ENCODE assay signal across 11 mouse cellular contexts in the genomic region with DNA sequence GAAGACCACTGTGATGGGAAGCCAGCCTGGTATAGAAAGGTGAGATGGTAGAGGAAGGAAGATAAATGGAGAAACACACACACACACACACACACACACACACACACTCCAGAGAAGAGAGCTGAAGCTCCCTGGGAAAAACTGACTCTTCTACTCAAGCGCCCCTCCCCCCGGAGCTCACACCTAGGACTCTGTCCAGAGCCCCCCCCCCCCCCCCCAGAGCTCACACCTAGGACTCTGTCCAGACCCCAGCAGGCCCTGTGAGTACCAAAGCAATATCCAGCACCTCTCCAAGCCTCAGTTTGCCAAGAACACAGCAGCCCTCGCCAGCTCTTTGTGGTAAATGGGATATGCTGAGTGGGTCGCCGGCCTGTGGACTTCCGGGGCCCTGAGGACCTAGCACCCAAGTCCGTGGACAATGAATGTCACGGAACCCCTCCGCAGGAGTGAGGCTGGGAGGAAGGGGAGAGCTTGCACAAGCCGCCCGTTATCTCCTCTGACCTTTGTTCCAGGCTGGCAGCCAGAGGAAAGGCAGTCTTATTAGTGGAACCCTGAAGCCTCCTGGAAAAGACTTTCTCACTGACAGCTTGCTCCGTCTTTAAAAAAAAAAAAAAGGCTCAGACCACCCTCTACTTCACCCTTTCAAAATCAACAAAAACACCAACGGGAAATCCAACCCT. TPM values are rescaled to one million over a fixed set of nuclear protein-coding genes. Genes with fewer than 3 reads are reported as not detected.
DNase-seq lines count a peak whose midpoint lies in the region; ATAC-seq and TF ChIP-seq lines count a peak whose summit lies in the region.
"Had no signal": no experiment of that assay in that cellular context is flagged by ENCODE, and none has a peak within 500 bp of the region (broad histone marks: within the 10 kb centered on the region; RNA-seq: fewer than 3 reads in every experiment).

No protein-coding gene starts in this region.

- no peaks in the 10 kb centered on the region for H3K9me3 ChIP-seq in midbrain, embryonic 10.5 days (replicated peaks)
- H3K9me3 ChIP-seq in limb, embryonic 10.5 days (replicated peaks): no peaks in the 10 kb centered on the region

- H3K4me1 ChIP-seq in midbrain, embryonic 10.5 days: peaks cover 96% of the 10 kb centered on the region
- H3K4me1 ChIP-seq in limb, embryonic 10.5 days: peaks cover 91% of the 10 kb centered on the region

- WGBS in midbrain, embryonic 10.5 days: 73% methylated on average over 13 of the region's 13 CpGs
- WGBS in limb, embryonic 10.5 days: 73% methylated on average over 13 of the region's 13 CpGs

- H3K4me3 ChIP-seq in midbrain, embryonic 10.5 days: peak overlapping the region; percentile 82; the same call in 1 of the 2 replicates
- H3K4me3 ChIP-seq in limb, embryonic 10.5 days: no peak overlapping the region

- no peaks in the 10 kb centered on the region for H3K27me3 ChIP-seq in midbrain, embryonic 10.5 days (ENCODE audit: low read depth, poor library complexity, severe bottlenecking)
- H3K27me3 ChIP-seq in limb, embryonic 10.5 days (ENCODE audit: low read depth, poor library complexity, severe bottlenecking): peaks cover 21% of the 10 kb centered on the region

- peak overlapping the region; percentile 69; the same call in 1 of the 2 replicates for H3K27ac ChIP-seq in midbrain, embryonic 10.5 days (replicated peaks)
- H3K27ac ChIP-seq in limb, embryonic 10.5 days: no peak overlapping the region
- H3K27ac ChIP-seq: macrophage had no signal

- peaks cover 38% of the 10 kb centered on the region for H3K36me3 ChIP-seq in midbrain, embryonic 10.5 days
- H3K36me3 ChIP-seq in limb, embryonic 10.5 days: peaks cover 5% of the 10 kb centered on the region; the same call in 1 of the 2 replicates

- no peak for TF ChIP-seq POLR2A in brain, embryonic 14.5 days (IDR thresholded peaks at IDR 0.05; ENCODE audit: borderline replicate concordance, extremely low read depth, insufficient read depth, insufficient read length, poor library complexity, severe bottlenecking)

- TF ChIP-seq CTCF in brain, embryonic 14.5 days (IDR thresholded peaks at IDR 0.05; ENCODE audit: borderline replicate concordance, extremely low read depth, insufficient read depth, insufficient read length): no peak

- DNase-seq in cerebellum, postnatal 10 days: peak; percentile 53 to 66
- DNase-seq in brain, embryonic 14.5 days (ENCODE audit: low read depth): peak; percentile 53
- peak; percentile 38 to 60 for DNase-seq in heart, postnatal 14 days
- DNase-seq in midbrain, embryonic 10.5 days (ENCODE audit: low spot score): no peak
- no peak for DNase-seq in gastrocnemius, postnatal 10 days
- no peak for DNase-seq in limb, embryonic 10.5 days (ENCODE audit: low spot score)
- no peak for DNase-seq in layer of hippocampus, postnatal 25 days (ENCODE audit: extremely low spot score in 1 of 2, low spot score in 1 of 2)
- DNase-seq: kidney, adult 9 months; right cerebral cortex, adult 18-20 months had no signal

- intact Hi-C loops in heart, postnatal 14 days (cut with DNase I): loop anchor here (5.0 kb wide), 1 partner anchor 33 kb away; no protein-coding TSS in a partner anchor

- no peak for ATAC-seq in cerebellum, adult (ENCODE audit: insufficient number of reproducible peaks, low FRiP score, low TSS enrichment)

RNA-seq across cellular contexts. Expression of gene Ccdc85c, which starts 4.8 kb away (rescaled TPM):
- 34.0 and 48.9 TPM in 2 replicates for polyA plus RNA-seq in brain, embryonic 14.5 days (2012; rRNA removed)
- 10 to 100 TPM; 33.2 to 35.2 TPM for total RNA-seq in heart, postnatal 14 days (2021)
- 12.1 and 15.5 TPM in 2 replicates for polyA plus RNA-seq in midbrain, embryonic 10.5 days (2016; fragmentation: Nextera tagmentation; extraction: Ambion mirVana)
- total RNA-seq in gastrocnemius, postnatal 10 days (2021): 1 to 10 TPM; 5.0 to 5.1 TPM
- polyA plus RNA-seq in limb, embryonic 10.5 days (2016; fragmentation: Nextera tagmentation; extraction: Ambion mirVana): 5.4 and 6.2 TPM in 2 replicates
- total RNA-seq in layer of hippocampus, postnatal 25 days (2021): 10 to 100 TPM; 66.6 to 71.3 TPM

RNA-seq across cellular contexts. Expression of gene Hhipl1, which starts 35.7 kb away (rescaled TPM):
- 3.9 and 4.3 TPM in 2 replicates for polyA plus RNA-seq in brain, embryonic 14.5 days (2012; rRNA removed)
- total RNA-seq in heart, postnatal 14 days (2021): 1 to 10 TPM; 1.7 TPM
- polyA plus RNA-seq in midbrain, embryonic 10.5 days (2016; fragmentation: Nextera tagmentation; extraction: Ambion mirVana): 3.7 and 5.1 TPM in 2 replicates
- total RNA-seq in gastrocnemius, postnatal 10 days (2021): under 1 TPM; 0.38 to 0.54 TPM
- 0.06 and 0.21 TPM in 2 replicates for polyA plus RNA-seq in limb, embryonic 10.5 days (2016; fragmentation: Nextera tagmentation; extraction: Ambion mirVana)
- 1 to 10 TPM; 5.0 to 5.1 TPM for total RNA-seq in layer of hippocampus, postnatal 25 days (2021)
- polyA plus RNA-seq: macrophage had no signal

Comparison
In these comparisons a context has a peak if more than half of its experiments do, and no peak if none do; other contexts are left out.
1. DNase-seq: peak in cerebellum, postnatal 10 days (2 of 2), brain, embryonic 14.5 days (single experiment) and heart, postnatal 14 days (2 of 2); none in midbrain, embryonic 10.5 days (single experiment), gastrocnemius, postnatal 10 days (single experiment), limb, embryonic 10.5 days (single experiment) and layer of hippocampus, postnatal 25 days (0 of 2).
2. RNA of gene Ccdc85c, which starts 4.8 kb away (total RNA-seq): 66.6 to 71.3 TPM in layer of hippocampus, postnatal 25 days and 33.2 to 35.2 TPM in heart, postnatal 14 days; 5.0 to 5.1 TPM in gastrocnemius, postnatal 10 days; every median in the first group is over 4 times any median in the second.